Mouse (Mus musculus): ENCODE results near the gene Xylt2.
A peak's percentile ranks its signal among the peaks of the same experiment; 100 is the strongest.

Gene Xylt2

GRCm38 (mm10) chr11:94617646-94618045 is 59.7 kb downstream of the Xylt2 start:
- DNase-seq (ENCODE audit: extremely low read depth, low read depth, low spot score): no peak

- peak; percentile 82 for DNase-seq (ENCODE audit: extremely low read depth, low read depth, low spot score)
Measured at GRCm38 (mm10) chr11:94615494-94615893, 61.8 kb downstream of the Xylt2 start.

- DNase-seq (ENCODE audit: extremely low read depth, low read depth, low spot score): no peak
Measured at GRCm38 (mm10) chr11:94614603-94615002, 62.7 kb downstream of the Xylt2 start.
